Mouse (Mus musculus): Measurements from ENCODE around the gene Zic3. TPM values are rescaled to one million over a fixed set of nuclear protein-coding genes. Genes with fewer than 3 reads are reported as not detected.

The Zic3 gene
- polyA plus RNA-seq, 1 experiment from 2014 or later = not detected

GRCm38 (mm10) chrX:58019257-58019953, 3.1 kb upstream of the Zic3 start:
- H3K27me3 ChIP-seq (ENCODE audit: control insufficient read depth, insufficient read depth, low read length) = peaks cover 62% of the 10 kb centered on the region
- no peaks in the 10 kb centered on the region for H3K9me3 ChIP-seq (replicated peaks; ENCODE audit: control insufficient read depth, low read length)
- ATAC-seq (replicated peaks; ENCODE audit: insufficient number of reproducible peaks, low FRiP score, low TSS enrichment) = no peak
- 15% methylated on average over 33 of the region's 33 CpGs for WGBS (ENCODE audit: insufficient replicate concordance)
- no peak overlapping the region for H3K27ac ChIP-seq (ENCODE audit: low read depth, low read length)
- H3K4me1 ChIP-seq (ENCODE audit: control insufficient read depth, insufficient read depth, low read length) = no peaks in the 10 kb centered on the region
- no peak overlapping the region for H3K9ac ChIP-seq (ENCODE audit: low read depth, low read length)
- peak overlapping the region; percentile 34 for H3K4me2 ChIP-seq
- no peaks in the 10 kb centered on the region for H3K36me3 ChIP-seq (ENCODE audit: control insufficient read depth, insufficient read depth, low read length)
- peak overlapping the region; percentile 32 for H3K4me3 ChIP-seq (ENCODE audit: low read depth, low read length)

GRCm38 (mm10) chrX:58027631-58028030, 5.1 kb downstream of the Zic3 start:
- no peak overlapping the region for H3K9ac ChIP-seq (ENCODE audit: low read depth, low read length)
- H3K36me3 ChIP-seq (ENCODE audit: control insufficient read depth, insufficient read depth, low read length) = no peaks in the 10 kb centered on the region
- WGBS (ENCODE audit: insufficient replicate concordance) = 15% methylated on average over 9 of the region's 9 CpGs
- no peaks in the 10 kb centered on the region for H3K9me3 ChIP-seq (replicated peaks; ENCODE audit: control insufficient read depth, low read length)
- ATAC-seq (replicated peaks; ENCODE audit: insufficient number of reproducible peaks, low FRiP score, low TSS enrichment) = no peak
- no peak overlapping the region for H3K4me2 ChIP-seq
- no peaks in the 10 kb centered on the region for H3K4me1 ChIP-seq (ENCODE audit: control insufficient read depth, insufficient read depth, low read length)
- H3K4me3 ChIP-seq (ENCODE audit: low read depth, low read length) = no peak overlapping the region
- peaks cover 62% of the 10 kb centered on the region for H3K27me3 ChIP-seq (ENCODE audit: control insufficient read depth, insufficient read depth, low read length)
- no peak overlapping the region for H3K27ac ChIP-seq (ENCODE audit: low read depth, low read length)

- 14% methylated on average over 16 of the region's 16 CpGs for WGBS (ENCODE audit: insufficient replicate concordance)
- Histone ChIP-seq H3K27me3 (ENCODE audit: control insufficient read depth, insufficient read depth, low read length) (peaks cover 63% of the 10 kb centered on the region), H3K4me1 (ENCODE audit: control insufficient read depth, insufficient read depth, low read length) (no peaks in the 10 kb centered on the region), H3K27ac (ENCODE audit: low read depth, low read length) (no peak overlapping the region), H3K36me3 (ENCODE audit: control insufficient read depth, insufficient read depth, low read length) (no peaks in the 10 kb centered on the region), H3K4me3 (ENCODE audit: low read depth, low read length) (no peak overlapping the region), H3K9me3 (replicated peaks; ENCODE audit: control insufficient read depth, low read length) (no peaks in the 10 kb centered on the region), H3K9ac (ENCODE audit: low read depth, low read length) (no peak overlapping the region), H3K4me2 (no peak overlapping the region)
- ATAC-seq (replicated peaks; ENCODE audit: insufficient number of reproducible peaks, low FRiP score, low TSS enrichment) = no peak
These were observed 5.6 kb downstream of the Zic3 start for GRCm38 (mm10) chrX:58028082-58028481.

- Histone ChIP-seq H3K4me2 (no peak overlapping the region), H3K9ac (ENCODE audit: low read depth, low read length) (no peak overlapping the region), H3K27ac (ENCODE audit: low read depth, low read length) (no peak overlapping the region), H3K36me3 (ENCODE audit: control insufficient read depth, insufficient read depth, low read length) (no peaks in the 10 kb centered on the region), H3K27me3 (ENCODE audit: control insufficient read depth, insufficient read depth, low read length) (peaks cover 70% of the 10 kb centered on the region), H3K9me3 (replicated peaks; ENCODE audit: control insufficient read depth, low read length) (no peaks in the 10 kb centered on the region), H3K4me1 (ENCODE audit: control insufficient read depth, insufficient read depth, low read length) (no peaks in the 10 kb centered on the region), H3K4me3 (ENCODE audit: low read depth, low read length) (no peak overlapping the region)
- no peak for ATAC-seq (replicated peaks; ENCODE audit: insufficient number of reproducible peaks, low FRiP score, low TSS enrichment)
- 12% methylated on average over 8 of the region's 8 CpGs for WGBS (ENCODE audit: insufficient replicate concordance)
These were observed 6.4 kb downstream of the Zic3 start for GRCm38 (mm10) chrX:58028858-58029257.

GRCm38 (mm10) chrX:58030100-58030834, 7.8 kb downstream of the Zic3 start:
- WGBS (ENCODE audit: insufficient replicate concordance) = 13% methylated on average over 48 of the region's 48 CpGs
- H3K9ac ChIP-seq (ENCODE audit: low read depth, low read length) = no peak overlapping the region
- no peaks in the 10 kb centered on the region for H3K9me3 ChIP-seq (replicated peaks; ENCODE audit: control insufficient read depth, low read length)
- H3K4me3 ChIP-seq (ENCODE audit: low read depth, low read length) = peak overlapping the region; percentile 40
- no peak overlapping the region for H3K27ac ChIP-seq (ENCODE audit: low read depth, low read length)
- peak overlapping the region; percentile 63 for H3K4me2 ChIP-seq
- H3K27me3 ChIP-seq (ENCODE audit: control insufficient read depth, insufficient read depth, low read length) = peaks cover 63% of the 10 kb centered on the region
- H3K36me3 ChIP-seq (ENCODE audit: control insufficient read depth, insufficient read depth, low read length) = no peaks in the 10 kb centered on the region
- peak; percentile 89 for ATAC-seq (replicated peaks; ENCODE audit: insufficient number of reproducible peaks, low FRiP score, low TSS enrichment)
- H3K4me1 ChIP-seq (ENCODE audit: control insufficient read depth, insufficient read depth, low read length) = no peaks in the 10 kb centered on the region

DNA sequence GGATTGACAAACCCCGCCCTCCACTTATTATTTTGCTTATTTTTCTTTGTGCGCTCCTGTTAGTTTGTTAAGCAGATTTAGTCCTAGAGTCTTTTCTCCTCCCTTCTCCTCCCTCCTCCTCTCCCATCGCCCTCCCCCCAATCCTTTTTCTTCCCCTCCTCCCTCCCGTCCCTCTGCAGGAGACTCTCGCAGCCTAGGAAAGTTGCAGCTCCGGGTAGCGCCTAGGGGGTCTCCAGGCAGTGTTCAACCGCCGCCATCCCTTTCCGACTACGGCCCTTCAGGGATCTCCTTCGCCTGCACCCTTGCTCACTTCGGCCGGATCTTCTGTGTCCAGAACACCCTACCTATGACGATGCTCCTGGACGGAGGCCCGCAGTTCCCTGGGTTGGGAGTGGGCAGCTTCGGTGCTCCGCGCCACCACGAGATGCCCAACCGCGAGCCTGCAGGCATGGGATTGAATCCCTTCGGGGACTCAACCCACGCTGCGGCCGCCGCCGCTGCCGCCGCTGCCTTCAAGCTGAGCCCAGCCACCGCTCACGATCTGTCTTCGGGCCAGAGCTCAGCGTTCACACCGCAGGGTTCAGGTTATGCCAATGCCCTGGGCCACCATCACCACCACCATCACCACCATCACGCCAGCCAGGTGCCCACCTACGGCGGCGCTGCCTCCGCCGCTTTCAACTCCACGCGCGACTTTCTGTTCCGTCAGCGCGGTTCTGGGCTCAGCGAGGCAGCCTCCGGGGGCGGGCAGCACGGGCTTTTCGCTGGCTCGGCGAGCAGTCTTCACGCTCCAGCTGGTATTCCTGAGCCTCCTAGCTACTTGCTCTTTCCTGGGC, 8.6 kb downstream of the Zic3 start:
- Histone ChIP-seq H3K4me1 (ENCODE audit: control insufficient read depth, insufficient read depth, low read length) (no peaks in the 10 kb centered on the region), H3K4me3 (ENCODE audit: low read depth, low read length) (peak overlapping the region; percentile 40), H3K9me3 (replicated peaks; ENCODE audit: control insufficient read depth, low read length) (no peaks in the 10 kb centered on the region), H3K9ac (ENCODE audit: low read depth, low read length) (no peak overlapping the region), H3K36me3 (ENCODE audit: control insufficient read depth, insufficient read depth, low read length) (no peaks in the 10 kb centered on the region), H3K27ac (ENCODE audit: low read depth, low read length) (no peak overlapping the region), H3K27me3 (ENCODE audit: control insufficient read depth, insufficient read depth, low read length) (peaks cover 57% of the 10 kb centered on the region), H3K4me2 (peak overlapping the region; percentile 63)
- no peak for ATAC-seq (replicated peaks; ENCODE audit: insufficient number of reproducible peaks, low FRiP score, low TSS enrichment)
- WGBS (ENCODE audit: insufficient replicate concordance) = 16% methylated on average over 48 of the region's 56 CpGs

- ATAC-seq (replicated peaks; ENCODE audit: insufficient number of reproducible peaks, low FRiP score, low TSS enrichment) = no peak
- WGBS (ENCODE audit: insufficient replicate concordance) = 12% methylated on average over 54 of the region's 56 CpGs
- H3K27me3 ChIP-seq (ENCODE audit: control insufficient read depth, insufficient read depth, low read length) = peaks cover 57% of the 10 kb centered on the region
- no peaks in the 10 kb centered on the region for H3K4me1 ChIP-seq (ENCODE audit: control insufficient read depth, insufficient read depth, low read length)
- no peaks in the 10 kb centered on the region for H3K9me3 ChIP-seq (replicated peaks; ENCODE audit: control insufficient read depth, low read length)
- H3K36me3 ChIP-seq (ENCODE audit: control insufficient read depth, insufficient read depth, low read length) = no peaks in the 10 kb centered on the region
- H3K9ac ChIP-seq (ENCODE audit: low read depth, low read length) = no peak overlapping the region
- H3K4me2 ChIP-seq = peak overlapping the region; percentile 63
- H3K27ac ChIP-seq (ENCODE audit: low read depth, low read length) = no peak overlapping the region
- H3K4me3 ChIP-seq (ENCODE audit: low read depth, low read length) = peak overlapping the region; percentile 40
These were observed 9.4 kb downstream of the Zic3 start for GRCm38 (mm10) chrX:58031671-58032605.

- peaks cover 56% of the 10 kb centered on the region for H3K27me3 ChIP-seq (ENCODE audit: control insufficient read depth, insufficient read depth, low read length)
- WGBS (ENCODE audit: insufficient replicate concordance) = 15% methylated on average over 7 of the region's 7 CpGs
- no peak overlapping the region for H3K4me2 ChIP-seq
- H3K27ac ChIP-seq (ENCODE audit: low read depth, low read length) = no peak overlapping the region
- H3K36me3 ChIP-seq (ENCODE audit: control insufficient read depth, insufficient read depth, low read length) = no peaks in the 10 kb centered on the region
- no peak overlapping the region for H3K9ac ChIP-seq (ENCODE audit: low read depth, low read length)
- no peaks in the 10 kb centered on the region for H3K9me3 ChIP-seq (replicated peaks; ENCODE audit: control insufficient read depth, low read length)
- peak overlapping the region; percentile 40; the same call in 1 of the 2 replicates for H3K4me3 ChIP-seq (ENCODE audit: low read depth, low read length)
- H3K4me1 ChIP-seq (ENCODE audit: control insufficient read depth, insufficient read depth, low read length) = no peaks in the 10 kb centered on the region
- ATAC-seq (replicated peaks; ENCODE audit: insufficient number of reproducible peaks, low FRiP score, low TSS enrichment) = no peak
These were observed 10.1 kb downstream of the Zic3 start for GRCm38 (mm10) chrX:58032622-58033021.

Measured in heart, embryonic 11.5 days (tissue).